Mouse (Mus musculus): ENCODE measurements at regions not wholly inside any gene's neighbourhood (a gene's known extent, or its start where the extent isn't known, plus 50 kb on each side); places are given as distances from the start of the nearest gene placed in this dataset.

GRCm38 (mm10) chr9:115705761-115706160 is 203.5 kb upstream of the Gadl1 start:
- H3K4me1 ChIP-seq (ENCODE audit: control insufficient read depth, insufficient read depth, low read length) = no peaks in the 10 kb centered on the region
- no peak overlapping the region for H3K4me3 ChIP-seq (ENCODE audit: insufficient read depth, low read length)
- TF ChIP-seq CTCF (IDR thresholded peaks at IDR 0.05; ENCODE audit: borderline replicate concordance, insufficient read depth, low read length) (no peak), POLR2A (IDR thresholded peaks at IDR 0.05; ENCODE audit: low read depth, low read length) (no peak)
- no peak overlapping the region for H3K27ac ChIP-seq (ENCODE audit: insufficient read depth, low read length)

DNA sequence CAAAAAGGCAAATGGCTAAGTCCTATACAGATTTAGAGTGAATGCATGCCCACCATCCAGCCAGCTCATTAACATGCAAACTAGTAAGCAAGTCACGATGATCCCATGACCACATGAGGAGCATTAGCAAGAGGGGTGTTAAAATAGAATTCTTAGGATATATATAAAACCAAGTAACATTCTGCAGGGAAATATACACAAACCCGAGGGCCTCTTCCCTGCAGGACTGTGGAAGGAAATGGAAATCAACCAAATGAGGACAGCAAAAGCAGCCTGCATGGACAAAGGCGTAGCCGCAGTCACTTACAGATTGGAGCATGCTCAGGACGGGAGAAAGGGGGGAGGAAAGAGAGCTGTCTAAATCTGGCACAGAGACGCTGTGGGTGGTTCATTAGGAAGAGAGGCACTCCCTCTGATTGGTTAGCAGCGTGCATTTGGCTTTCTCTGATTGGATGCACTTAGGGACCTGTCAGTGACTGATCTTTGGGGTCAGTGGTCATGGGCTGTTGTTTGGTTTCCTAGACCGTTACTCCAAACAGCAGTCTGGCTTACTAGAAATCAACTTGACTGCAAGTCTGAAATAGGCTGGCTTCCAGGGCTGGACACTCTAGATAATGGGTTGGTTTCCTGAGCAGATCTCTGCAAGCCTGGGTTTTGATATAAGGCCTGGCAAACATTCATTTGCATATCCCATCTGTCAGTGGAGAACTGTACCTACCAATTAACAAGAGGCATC is 200.9 kb upstream of the Gadl1 start:
- H3K4me1 ChIP-seq (ENCODE audit: control insufficient read depth, insufficient read depth, low read length) = no peaks in the 10 kb centered on the region
- H3K27ac ChIP-seq (ENCODE audit: insufficient read depth, low read length) = no peak overlapping the region
- TF ChIP-seq CTCF (IDR thresholded peaks at IDR 0.05; ENCODE audit: borderline replicate concordance, insufficient read depth, low read length) (no peak), POLR2A (IDR thresholded peaks at IDR 0.05; ENCODE audit: low read depth, low read length) (no peak)
- H3K4me3 ChIP-seq (ENCODE audit: insufficient read depth, low read length) = no peak overlapping the region

DNA sequence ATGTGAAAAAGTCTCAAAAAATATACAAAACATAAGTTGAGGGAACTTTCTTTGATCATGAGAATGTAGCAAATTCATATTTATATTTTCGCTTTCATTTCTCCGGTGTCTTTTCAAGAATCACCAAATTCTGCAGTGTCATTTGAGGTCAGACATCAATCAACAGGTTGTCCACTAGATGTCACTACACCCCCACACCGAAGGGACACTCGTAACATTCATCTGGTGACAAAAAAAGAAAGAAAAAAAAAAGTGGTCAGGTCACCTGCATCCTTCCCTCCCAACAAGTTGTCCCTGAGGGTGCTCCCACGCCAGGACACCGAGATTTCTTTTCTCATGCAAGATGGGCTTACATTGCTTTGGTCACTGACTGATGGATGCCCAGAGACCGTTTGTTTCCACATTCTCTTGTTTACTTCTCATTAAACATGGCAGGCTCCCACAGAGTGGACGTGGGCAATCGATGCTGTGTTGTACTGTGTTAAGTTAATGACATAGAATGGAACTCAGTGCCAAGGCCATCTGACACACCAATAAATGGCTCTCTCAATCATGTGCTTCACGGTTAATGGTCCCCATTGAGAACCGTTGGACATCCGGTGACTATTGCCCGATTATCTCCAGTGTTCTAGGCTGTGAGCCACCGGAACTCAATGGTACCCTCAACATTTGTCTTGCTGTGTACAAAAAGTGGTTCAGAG is 199.1 kb upstream of the Gadl1 start:
- TF ChIP-seq CTCF (IDR thresholded peaks at IDR 0.05; ENCODE audit: borderline replicate concordance, insufficient read depth, low read length) (no peak), POLR2A (IDR thresholded peaks at IDR 0.05; ENCODE audit: low read depth, low read length) (no peak)
- H3K27ac ChIP-seq (ENCODE audit: insufficient read depth, low read length) = no peak overlapping the region
- no peaks in the 10 kb centered on the region for H3K4me1 ChIP-seq (ENCODE audit: control insufficient read depth, insufficient read depth, low read length)
- no peak overlapping the region for H3K4me3 ChIP-seq (ENCODE audit: insufficient read depth, low read length)

DNA sequence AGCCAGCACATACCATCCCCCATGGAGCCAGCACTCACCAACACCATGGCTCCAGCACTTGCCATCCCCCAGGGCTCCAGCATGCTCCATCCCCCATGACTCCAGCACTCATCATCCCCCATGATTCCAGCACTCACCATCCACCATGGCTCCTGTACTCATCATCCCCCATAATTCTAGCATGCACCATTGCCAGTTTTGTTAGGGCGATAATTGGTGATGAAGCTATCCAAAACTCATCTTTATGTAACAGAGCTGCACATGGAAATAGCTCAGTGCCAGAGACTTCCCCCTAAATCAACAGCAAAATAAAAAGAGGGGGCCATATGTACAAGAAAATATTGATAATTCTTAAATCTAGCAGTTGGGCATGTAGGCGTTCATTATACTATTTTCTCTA is 188.9 kb upstream of the Gadl1 start:
- Histone ChIP-seq H3K4me1 (ENCODE audit: control insufficient read depth, insufficient read depth, low read length) (no peaks in the 10 kb centered on the region), H3K27ac (ENCODE audit: insufficient read depth, low read length) (no peak overlapping the region)
- TF ChIP-seq POLR2A (IDR thresholded peaks at IDR 0.05; ENCODE audit: low read depth, low read length) (no peak), CTCF (IDR thresholded peaks at IDR 0.05; ENCODE audit: borderline replicate concordance, insufficient read depth, low read length) (no peak)

DNA sequence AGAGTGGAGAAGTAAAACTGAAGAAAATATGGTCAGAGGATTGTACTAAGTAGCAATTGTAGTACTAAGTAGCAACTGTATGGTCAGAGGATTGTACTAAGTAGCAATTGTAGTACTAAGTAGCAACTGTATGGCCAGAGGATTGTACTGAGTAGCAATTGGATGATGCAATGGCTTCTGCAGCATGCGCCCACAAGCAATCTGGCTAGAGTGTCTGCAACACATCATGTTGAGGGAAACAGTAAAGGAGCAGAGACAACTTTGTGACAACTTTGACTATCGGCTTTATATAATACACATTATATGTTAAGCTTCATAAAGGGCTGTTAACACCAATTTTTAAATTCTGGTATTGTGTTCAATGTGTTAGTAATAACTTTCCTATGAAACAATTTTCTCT is 188.4 kb upstream of the Gadl1 start:
- TF ChIP-seq POLR2A (IDR thresholded peaks at IDR 0.05; ENCODE audit: low read depth, low read length) (no peak), CTCF (IDR thresholded peaks at IDR 0.05; ENCODE audit: borderline replicate concordance, insufficient read depth, low read length) (no peak)
- no peak overlapping the region for H3K4me3 ChIP-seq (ENCODE audit: insufficient read depth, low read length)
- no peak overlapping the region for H3K27ac ChIP-seq (ENCODE audit: insufficient read depth, low read length)
- H3K4me1 ChIP-seq (ENCODE audit: control insufficient read depth, insufficient read depth, low read length) = no peaks in the 10 kb centered on the region

More for the DNA sequence above, 188.9 kb upstream of the Gadl1 start:
- no peak overlapping the region for H3K4me3 ChIP-seq (ENCODE audit: insufficient read depth, low read length)

DNA sequence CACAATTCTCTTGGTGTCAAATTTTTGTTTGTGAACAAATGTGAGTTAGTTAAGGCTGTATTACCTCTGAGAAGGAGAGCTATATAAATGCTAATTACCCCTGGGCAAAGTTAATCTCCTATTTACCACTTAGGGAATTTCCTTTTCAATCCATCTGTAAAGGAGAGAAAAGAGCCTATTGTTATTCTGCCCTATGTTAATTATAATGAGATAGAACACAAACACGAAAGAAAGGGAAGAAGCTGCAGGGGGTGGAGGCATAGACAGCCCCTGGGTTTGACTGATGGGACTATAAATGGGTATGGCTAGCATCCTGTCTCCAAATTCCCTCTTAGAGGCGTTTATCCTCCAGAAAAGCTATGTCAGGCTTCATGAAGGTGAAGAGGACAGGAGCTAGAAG is 185.2 kb upstream of the Gadl1 start:
- no peak overlapping the region for H3K4me3 ChIP-seq (ENCODE audit: insufficient read depth, low read length)
- TF ChIP-seq CTCF (IDR thresholded peaks at IDR 0.05; ENCODE audit: borderline replicate concordance, insufficient read depth, low read length) (no peak), POLR2A (IDR thresholded peaks at IDR 0.05; ENCODE audit: low read depth, low read length) (no peak)

DNA sequence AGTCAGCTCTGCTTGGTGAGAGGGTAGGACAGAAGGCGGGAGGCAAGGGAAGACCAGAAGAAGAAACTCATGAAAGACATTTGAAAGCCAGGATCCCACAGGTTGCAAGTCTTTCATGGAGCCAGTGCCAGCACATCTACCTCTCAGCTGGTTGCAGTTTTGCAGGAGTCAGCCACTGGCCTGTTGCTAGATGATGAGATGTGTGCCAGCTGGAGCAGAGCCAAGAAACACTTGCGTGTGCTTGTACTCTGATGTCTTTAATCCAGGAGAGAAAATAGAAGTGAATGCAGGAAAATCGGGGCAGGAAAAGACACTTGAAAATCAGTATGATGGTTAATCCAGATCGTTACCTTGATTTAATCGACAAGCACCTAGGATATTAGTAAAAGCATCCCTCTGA is 181.9 kb upstream of the Gadl1 start:
- H3K4me3 ChIP-seq (ENCODE audit: insufficient read depth, low read length) = no peak overlapping the region
- TF ChIP-seq CTCF (IDR thresholded peaks at IDR 0.05; ENCODE audit: borderline replicate concordance, insufficient read depth, low read length) = no peak
- TF ChIP-seq POLR2A (IDR thresholded peaks at IDR 0.05; ENCODE audit: low read depth, low read length) = no peak
- no peaks in the 10 kb centered on the region for H3K4me1 ChIP-seq (ENCODE audit: control insufficient read depth, insufficient read depth, low read length)
- no peak overlapping the region for H3K27ac ChIP-seq (ENCODE audit: insufficient read depth, low read length)

More for the DNA sequence above, 185.2 kb upstream of the Gadl1 start:
- H3K4me1 ChIP-seq (ENCODE audit: control insufficient read depth, insufficient read depth, low read length) = no peaks in the 10 kb centered on the region
- no peak overlapping the region for H3K27ac ChIP-seq (ENCODE audit: insufficient read depth, low read length)

DNA sequence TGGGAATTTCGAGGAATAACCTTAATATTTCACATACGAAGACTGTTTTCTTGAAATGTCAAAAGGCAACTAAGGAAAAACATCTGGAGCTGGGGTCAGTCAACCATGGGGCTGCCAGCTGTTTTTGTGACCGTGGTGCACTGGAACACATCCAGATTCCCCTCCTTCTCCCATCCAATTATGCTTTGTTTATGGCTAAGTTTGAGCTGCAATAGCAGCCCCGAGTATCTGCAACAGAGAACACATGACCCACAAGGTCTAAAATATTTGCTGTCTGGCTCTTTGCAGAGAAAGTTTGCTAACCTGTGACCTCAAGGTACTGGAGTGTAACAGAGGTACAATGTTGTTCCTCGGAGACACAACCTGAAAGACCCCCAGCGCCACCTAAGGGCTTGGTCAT is 177.7 kb upstream of the Gadl1 start:
- Histone ChIP-seq H3K4me1 (ENCODE audit: control insufficient read depth, insufficient read depth, low read length) (no peaks in the 10 kb centered on the region), H3K4me3 (ENCODE audit: insufficient read depth, low read length) (no peak overlapping the region), H3K27ac (ENCODE audit: insufficient read depth, low read length) (no peak overlapping the region)
- TF ChIP-seq POLR2A (IDR thresholded peaks at IDR 0.05; ENCODE audit: low read depth, low read length) = no peak
- TF ChIP-seq CTCF (IDR thresholded peaks at IDR 0.05; ENCODE audit: borderline replicate concordance, insufficient read depth, low read length) = no peak

GRCm38 (mm10) chr9:115733104-115733503 is 176.2 kb upstream of the Gadl1 start:
- Histone ChIP-seq H3K4me1 (ENCODE audit: control insufficient read depth, insufficient read depth, low read length) (no peaks in the 10 kb centered on the region), H3K4me3 (ENCODE audit: insufficient read depth, low read length) (no peak overlapping the region), H3K27ac (ENCODE audit: insufficient read depth, low read length) (no peak overlapping the region)
- TF ChIP-seq POLR2A (IDR thresholded peaks at IDR 0.05; ENCODE audit: low read depth, low read length) (no peak), CTCF (IDR thresholded peaks at IDR 0.05; ENCODE audit: borderline replicate concordance, insufficient read depth, low read length) (no peak)

DNA sequence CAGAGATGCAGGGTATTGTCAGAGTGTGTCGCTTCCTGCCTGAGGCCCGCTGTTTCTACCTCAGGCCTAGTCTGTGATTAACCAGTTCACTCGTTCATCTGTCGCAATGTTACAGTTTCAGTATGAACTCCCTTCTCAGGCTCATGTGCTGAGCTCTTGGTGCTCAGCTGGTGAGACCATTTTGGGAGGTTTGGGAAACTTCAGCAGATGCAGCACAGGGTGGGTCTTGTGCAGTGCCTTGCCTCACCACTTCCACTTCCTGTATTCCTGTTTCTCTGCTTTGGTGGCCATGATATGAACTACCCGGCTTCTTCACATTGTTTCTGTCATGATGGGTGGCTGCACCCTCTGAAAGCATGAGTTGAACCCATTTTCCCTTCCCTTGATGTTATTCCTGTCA is 169.3 kb upstream of the Gadl1 start:
- Histone ChIP-seq H3K4me3 (ENCODE audit: insufficient read depth, low read length) (no peak overlapping the region), H3K27ac (ENCODE audit: insufficient read depth, low read length) (no peak overlapping the region), H3K4me1 (ENCODE audit: control insufficient read depth, insufficient read depth, low read length) (no peaks in the 10 kb centered on the region)
- TF ChIP-seq POLR2A (IDR thresholded peaks at IDR 0.05; ENCODE audit: low read depth, low read length) (no peak), CTCF (IDR thresholded peaks at IDR 0.05; ENCODE audit: borderline replicate concordance, insufficient read depth, low read length) (no peak)

Data from embryonic fibroblast, embryonic 13.5 days (primary cell).